Mouse (Mus musculus): ENCODE data around the gene Cd7.
A peak's percentile ranks its signal among the peaks of the same experiment; 100 is the strongest.
"Not testable (repeated sequence)": the region's sequence is repeated elsewhere in the genome, so short reads cannot be mapped to it uniquely, and the experiment has no call there.

Cd7 gene

DNA sequence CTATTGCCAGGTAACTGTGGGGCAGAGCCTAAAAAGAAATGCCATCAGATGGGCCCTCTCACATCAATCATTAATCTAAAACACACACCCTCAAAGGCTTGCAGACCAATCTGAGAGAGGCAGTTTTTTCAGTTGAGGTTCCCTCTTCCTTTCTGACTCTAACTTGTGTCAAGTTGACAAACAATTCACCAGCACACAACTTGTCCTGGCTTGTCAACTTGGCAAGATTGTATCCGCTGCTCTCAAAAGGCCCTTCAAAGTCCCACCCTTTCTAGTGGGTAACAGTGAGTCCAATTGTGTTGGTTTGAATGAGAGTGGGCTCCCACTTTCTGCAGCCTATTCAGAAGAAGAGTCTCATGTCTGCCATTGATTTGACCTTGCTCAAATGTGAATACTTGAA, 6.1 kb upstream of the Cd7 start:
- DNase-seq = no peak

DNA sequence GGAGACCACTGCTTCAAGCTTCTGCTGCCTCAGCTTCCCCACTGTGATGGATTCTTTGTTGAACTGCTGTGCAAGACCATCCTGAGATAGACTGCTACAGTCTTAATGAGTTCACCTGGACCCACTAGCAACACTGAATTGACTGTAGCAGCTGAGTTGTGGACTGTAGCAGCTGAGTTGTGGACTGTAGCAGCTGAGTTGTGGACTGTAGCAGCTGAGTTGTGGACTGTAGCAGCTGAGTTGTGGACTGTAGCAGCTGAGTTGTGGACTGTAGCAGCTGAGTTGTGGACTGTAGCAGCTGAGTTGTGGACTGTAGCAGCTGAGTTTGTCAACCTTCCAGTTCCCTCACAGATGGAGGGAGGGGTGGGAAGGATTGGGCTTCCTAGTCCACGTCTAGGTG, 3.8 kb upstream of the Cd7 start:
- DNase-seq = not testable (repeated sequence)

DNA sequence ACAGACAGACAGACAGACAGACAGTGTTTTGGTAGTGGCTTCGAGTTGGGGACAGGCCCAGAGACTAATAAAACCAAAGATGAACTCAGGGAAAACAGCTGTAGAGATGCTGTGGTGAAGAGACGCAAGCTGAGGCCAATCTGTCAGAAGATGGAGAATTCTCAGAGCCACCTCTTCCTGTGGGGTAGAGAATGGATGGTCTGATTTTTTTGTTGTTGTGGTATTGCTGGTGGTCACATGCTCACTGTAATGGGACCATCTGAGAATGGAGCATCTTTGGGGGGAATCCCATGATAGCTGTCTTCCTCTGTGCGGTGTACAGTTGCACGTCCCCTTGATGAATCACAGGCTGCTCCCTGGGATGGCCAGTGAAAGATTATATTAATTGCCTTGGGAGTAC, 3.3 kb upstream of the Cd7 start:
- no peak for DNase-seq

DNA sequence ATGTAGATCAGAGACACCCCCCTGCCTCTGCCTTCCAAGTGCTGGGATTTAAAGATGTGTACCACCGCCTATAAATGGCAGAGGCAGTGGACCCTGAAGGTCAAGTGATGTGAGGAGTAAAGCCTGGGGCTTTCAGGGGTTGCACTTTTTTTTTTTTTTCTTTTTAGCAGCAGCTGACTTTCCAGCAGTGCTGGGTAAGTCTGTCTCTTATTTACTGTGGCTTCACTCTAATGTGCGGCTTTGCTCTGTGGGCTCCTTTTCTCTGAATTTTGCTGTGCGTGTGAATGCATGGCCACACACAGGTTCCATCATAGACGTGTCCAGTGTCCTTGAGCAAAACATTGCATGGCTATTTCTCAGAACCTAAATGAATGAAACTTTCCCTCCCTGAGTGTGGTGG, 2.4 kb upstream of the Cd7 start:
- DNase-seq = no peak

DNA sequence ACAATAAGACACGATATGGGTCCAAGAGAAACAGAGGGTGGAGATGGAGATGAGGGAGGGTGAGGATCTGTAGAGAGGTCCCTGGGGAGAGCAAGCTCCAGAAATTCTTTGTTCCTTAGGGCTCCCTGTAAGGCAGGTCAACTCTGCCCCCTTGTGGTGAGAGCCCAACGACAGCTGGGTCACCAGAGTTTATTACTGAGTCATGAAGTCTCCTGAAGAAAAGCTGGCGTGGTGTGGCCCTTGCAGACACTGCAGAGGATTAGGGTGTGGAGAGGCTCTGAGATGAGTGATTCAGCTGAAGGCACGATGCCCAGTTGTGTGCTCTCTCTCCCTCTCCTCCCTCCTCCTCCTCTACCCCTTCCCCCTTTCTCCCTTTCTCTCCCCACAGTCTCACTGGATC, 2.0 kb upstream of the Cd7 start:
- DNase-seq = peak; percentile 80

DNA sequence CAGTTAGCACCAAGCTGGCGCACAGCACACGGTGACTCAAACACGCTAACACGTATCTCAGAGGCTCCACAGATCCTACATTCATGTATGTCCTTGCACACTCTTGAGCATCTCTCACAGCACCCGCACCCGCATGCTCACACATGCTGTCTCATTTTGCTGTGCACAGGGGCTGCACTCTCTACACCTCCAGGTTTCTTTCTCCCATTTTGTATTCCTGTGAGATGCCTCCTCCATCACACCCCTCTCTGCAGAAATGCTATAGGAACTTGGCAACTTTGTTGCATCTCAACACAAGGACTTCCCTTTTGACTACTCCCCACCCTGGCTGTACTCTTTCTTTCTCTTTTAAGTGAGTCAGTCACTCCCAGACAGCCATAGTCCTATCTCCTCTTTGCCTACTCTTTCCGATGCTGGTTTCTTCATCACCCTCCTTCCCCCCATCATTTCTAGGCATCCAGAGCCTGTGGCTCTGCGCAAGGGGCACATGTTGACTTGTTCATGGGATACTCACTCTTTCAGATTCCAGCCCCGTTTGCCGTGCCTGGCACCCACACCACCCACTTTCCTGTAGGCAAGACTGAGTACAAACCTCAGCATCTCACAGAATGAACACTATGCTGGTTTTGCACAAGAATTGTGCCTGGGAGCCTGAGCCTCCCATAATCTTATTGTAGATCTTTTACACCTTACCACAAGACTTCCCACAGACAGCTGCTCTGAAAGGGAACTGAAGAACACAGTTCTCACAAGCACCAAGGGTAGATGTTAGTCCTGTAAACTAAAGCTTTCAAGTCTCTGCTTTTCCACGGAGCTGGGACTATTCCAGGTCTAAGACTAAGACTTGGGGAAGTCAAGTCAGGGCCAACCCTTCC, 615 bp downstream of the Cd7 start:
- no peak for DNase-seq

DNA sequence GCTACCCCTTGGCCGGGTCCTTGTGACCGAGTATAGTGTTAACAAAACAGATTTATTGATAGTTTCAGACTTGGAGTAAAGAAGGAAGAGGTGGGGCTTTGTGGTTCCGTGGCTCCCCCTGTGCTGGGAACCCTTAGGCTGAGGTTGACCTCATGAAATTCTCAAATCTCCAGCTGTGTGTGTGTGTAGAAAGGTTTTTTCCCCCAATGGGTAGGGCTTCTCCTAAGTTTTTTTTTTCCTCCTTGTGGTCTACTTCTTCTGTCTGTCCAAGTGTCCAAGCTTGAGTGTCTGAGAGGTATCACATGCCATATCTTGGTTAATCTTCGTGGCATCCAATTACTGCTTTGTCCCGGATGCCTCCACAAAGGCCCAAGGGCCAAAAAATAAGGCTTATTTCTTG, 6.1 kb downstream of the Cd7 start:
- DNase-seq = no peak

DNA sequence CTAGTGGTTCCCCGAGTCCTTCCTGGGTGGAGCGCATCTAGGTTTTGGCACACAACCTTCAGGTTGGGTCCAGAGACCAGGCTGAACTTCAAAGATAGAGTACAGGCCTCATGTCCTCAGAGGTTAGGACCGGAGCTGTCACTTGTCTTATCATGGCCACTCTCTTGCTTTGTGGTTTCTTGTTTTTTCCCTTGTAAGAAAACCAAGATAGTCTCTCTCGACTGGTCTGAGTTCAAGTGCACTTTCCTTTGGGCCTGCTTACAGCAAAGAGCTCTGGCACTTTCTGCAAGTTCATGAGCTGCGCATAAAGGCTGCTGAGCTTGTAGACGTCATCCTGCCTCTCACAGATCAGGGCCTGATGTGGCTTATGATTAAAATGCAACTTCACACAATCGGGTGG, 12.0 kb downstream of the Cd7 start:
- no peak for DNase-seq

DNA sequence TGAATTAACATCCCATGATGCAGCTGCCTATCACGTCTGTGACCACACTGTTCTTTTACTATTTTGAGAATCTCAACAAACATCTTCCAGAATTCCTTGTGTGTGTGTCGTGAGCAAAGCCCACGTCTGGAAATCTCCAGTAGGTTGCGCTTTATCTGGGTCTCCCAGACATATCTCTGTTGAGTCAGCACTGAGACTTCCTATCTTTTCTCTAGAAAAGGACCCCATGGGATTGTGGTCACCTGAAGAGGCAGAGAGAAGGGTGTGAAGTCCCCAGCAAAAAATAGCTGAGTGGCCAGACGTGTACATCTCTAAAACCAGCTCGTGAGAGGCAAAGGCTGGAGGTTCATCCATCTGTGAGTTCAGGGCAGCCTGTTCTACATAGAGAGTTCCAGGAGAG, 15.1 kb downstream of the Cd7 start:
- DNase-seq = no peak

DNA sequence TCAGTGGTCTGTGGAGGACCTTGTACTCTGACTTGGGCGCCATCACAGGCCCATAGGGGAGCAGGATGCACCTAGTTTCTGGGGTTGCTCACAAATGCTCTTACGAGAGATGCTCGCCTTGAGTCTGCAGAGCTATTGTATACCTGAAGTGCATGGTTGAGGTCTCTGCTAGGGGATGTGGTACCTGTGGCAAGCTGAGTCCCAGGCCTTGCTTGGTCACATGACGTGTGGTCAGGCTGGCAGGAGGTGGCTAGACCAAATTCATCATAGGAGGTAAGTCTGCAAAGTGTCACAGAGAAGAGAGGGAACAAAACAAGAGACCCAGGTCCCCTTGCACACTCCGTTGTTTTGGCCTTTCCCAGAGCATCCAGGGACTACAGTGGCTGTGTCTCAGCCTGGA, 19.7 kb downstream of the Cd7 start:
- no peak for DNase-seq

DNA sequence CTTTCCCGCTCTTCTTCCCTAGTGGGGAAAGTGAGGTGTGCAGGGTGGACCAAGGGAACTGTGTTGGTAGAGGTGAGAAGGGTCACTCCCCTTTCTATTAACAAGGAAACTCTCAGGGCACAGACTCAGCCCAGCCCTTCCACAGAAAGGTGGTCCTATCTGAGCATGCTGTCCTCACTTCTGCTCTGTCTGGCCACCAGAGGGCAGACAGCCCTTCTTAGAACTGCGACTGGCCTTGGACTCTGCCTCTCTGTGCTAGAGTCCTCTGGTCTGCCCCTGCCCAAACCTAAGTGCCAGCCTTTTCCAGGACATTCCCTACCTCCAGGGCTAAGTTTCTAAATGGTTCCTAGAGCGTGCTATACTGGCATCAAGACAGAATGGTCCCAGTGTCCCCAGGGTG, 21.5 kb downstream of the Cd7 start:
- DNase-seq = peak; percentile 62

DNA sequence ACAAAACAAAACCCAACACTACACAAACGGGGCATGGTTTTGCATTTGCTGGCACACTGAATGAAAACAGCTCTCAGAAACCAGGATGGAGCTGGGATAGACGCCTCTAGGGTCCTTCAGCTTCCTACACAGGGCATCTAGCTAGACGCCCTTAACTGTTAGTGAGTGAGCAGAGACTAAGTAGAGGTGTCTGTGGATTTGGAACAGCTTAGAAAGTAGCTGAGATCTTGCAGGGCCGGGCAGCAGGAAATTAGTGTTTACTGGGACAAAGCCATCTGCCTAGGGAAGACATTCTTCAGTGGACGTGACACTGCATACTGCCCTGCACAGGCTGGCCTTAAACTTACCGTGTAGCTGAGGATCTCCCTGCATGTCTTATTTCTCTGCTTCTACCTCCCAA, 23.7 kb downstream of the Cd7 start:
- no peak for DNase-seq

DNA sequence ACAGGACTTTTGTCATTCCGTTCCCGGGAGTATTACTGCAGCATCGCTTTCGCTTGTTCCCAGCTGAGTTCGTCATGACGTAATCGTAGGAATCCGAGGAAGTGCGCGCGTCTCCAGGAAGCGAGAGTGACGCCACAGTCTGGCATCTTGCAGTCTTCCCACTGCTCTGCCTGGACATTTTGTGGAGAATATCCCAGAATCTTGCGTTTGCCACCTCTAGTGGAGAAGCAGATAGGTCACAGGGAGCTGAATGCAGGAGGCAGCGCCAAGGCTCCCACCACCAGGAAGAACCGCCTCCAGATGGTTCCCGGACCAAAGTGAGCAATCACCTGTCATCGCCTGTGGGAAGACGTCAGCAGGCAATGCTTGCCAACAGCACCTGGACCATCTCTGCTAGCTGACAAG, 24.3 kb downstream of the Cd7 start:
- DNase-seq = peak; percentile 17

DNA sequence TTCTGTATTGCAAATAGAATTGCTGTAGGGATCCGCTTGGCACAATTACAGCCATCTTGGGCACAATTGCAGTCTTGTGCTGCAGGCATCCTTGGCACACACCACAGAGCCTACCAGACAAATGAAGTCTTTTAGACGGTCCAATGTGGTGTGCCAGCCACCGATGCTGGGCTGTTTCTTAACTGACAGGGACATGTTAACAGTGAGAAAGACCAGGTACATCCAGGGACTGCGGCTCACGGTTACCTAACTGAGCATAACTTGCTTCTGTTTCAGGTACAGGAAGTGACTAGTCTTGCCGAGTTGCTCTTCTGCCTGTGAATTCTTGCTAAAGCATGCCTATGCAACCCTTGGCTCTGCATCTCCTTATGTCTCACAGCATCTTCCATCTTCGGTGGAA, 25.6 kb downstream of the Cd7 start:
- DNase-seq = no peak

DNA sequence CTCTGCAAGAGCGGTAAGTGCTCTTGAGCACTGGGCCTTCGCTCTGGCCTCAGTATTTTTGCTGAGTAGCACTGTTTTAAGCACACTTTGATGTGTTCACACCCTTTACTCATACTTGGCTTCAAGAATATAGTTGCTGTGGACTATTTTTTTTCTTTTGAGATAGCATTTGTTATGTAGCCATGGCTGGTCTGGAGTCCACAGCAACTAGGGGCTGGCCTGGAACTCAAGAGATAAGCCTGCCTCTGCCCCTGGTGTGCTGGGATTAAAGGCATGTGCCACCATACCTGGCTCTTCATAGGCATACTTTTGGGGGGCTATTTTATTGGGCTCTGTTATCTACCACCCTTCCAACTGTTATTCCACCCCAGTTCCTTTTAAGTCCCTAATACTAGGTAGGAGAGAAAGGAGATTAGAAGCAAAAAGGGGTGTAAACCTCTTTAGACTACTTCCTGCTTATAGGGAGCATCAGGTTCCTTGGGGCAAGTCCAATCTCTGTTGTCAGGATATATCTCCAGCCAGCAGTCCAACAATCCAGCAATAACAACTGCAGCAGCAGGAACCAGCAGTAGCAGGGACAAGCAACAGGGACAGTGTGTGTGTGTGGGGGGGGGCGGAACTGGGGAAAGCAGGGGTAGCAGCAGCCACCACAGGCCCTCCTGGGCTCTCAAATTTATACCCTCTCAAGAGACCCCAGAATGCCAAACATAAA, 29.0 kb downstream of the Cd7 start:
- DNase-seq = no peak

DNA sequence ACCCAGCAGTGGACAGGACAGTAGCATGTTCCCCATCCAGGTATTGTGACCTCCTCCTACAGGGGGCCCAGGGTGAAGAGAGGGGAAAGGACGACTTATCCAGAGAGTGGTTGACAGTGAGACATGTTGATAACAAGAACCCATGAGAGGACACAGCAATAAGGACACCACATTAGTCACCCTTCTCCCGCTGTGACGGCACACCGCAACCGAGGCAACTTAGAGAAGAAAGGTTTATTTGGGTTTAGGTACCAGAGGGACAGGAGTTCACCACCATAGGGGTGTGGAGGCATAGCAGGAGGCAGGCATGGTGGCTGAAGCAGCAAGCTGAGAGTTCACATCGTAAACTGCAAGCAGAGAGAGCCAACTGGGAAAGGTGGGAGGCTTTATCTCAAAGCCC, 33.0 kb downstream of the Cd7 start:
- no peak for DNase-seq

DNA sequence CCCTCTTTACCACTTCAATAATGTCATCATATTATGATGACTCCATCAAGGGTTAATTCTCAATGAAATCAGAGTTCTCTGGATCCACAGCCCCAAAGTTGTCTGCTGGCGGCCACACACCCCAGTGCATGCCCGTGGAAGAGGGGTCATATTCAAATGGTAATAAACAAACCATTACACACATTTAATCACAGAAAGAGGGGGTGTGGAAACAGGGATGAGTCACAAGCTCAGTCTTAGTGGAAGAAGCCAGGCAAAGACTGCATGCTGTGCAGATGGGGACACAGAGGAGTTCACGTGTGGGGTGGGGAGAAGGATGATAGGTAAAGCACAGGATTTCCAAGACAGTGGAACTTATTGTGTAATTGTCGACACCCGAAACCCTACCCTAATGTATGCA, 34.9 kb downstream of the Cd7 start:
- DNase-seq = no peak

DNA sequence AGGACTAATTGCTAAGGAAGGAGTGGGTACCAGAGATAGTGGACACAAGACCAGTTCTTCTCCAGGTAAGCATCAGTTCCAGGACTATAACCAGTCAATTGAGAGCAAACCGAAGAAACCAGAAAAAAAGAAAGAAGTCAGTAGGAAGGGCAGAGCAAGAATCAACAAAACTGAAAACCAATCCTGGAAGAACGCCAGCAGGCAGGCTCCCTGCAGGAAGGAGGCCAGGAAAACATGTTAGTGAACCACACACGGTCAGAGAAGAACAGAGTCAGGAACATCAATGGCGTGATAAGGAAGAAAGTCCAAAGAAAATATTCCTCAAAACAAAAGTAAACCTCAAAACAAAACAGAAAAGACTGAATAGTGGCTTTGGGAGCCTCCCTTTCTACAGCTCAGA, 37.3 kb downstream of the Cd7 start:
- no peak for DNase-seq

DNA sequence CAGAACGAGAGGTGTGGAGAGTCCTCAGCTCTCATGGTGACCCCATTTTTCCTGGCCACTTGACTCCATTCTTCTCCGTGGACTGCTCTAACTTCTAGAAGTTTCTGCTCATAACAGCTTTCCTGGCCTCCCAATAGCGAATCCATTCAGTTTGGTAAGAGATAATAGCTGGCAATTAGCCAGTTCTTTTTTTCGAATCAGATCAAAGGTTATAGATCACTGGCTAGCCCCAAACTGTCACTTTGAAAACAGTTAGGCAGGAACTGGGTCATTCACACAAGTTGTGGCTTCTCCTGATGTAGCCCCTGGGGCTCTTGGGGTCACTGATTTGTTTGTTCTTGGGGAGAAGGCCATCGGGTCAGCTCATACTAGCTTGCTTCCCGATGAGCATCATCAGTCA, 44.5 kb downstream of the Cd7 start:
- no peak for DNase-seq

DNA sequence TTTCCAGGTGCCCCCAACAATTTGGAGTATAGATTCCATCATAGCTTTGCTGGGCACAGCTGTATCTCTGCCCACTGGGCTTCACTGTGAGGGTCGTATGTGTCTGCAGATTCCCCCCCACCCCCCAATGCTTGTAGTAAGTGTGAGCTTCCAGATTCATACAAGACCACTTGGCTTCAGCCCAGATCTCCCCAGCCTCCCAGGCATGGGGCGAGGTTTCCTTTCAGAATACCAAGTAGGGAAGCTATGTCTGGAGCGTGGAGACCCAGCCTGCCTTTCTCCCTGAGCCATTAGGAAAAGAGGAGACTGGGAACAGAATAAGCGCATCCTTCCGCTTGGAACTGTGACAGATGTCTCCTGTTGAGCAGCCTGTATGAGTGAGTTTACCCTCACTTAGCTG, 45.6 kb downstream of the Cd7 start:
- peak; percentile 23 for DNase-seq

DNA sequence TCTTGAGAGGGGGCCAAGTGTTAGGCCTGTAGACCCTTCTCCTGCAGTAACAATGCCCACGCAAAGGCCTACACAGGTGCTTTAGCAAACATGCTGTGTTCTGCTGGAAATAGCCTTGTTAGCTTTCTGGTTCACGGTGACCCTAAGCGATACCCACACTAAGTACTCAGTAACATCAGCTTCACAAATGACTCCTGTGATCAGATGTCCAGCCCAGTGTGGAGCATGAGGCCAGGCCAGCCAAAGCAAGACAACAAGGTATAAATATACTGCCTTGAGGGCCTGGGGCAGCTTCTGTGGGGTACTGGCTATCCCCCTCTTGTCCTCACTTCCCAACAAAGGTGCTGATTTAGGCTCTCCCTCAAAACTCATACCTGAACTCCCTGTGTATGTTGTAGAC, 46.1 kb downstream of the Cd7 start:
- DNase-seq = no peak

DNA sequence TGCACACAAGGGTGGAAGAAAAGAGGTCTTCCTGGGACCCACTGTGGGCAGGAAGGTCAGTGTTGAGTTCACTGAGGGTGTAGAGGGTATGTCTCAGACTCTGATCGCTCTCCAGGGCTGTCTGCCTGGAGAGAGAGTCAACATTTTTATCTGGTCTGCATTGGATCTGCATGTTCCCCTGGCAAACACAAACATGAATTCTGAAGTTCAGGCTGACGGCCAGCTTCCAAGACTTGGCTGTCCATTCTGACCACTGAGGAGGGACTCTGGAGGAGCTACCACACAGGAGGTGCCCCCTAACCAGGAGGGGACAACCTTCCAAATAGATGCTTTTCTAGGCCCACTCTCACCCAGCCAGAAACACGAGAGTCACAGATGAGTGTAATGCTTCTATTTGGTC, 47.4 kb downstream of the Cd7 start:
- DNase-seq = no peak

DNA sequence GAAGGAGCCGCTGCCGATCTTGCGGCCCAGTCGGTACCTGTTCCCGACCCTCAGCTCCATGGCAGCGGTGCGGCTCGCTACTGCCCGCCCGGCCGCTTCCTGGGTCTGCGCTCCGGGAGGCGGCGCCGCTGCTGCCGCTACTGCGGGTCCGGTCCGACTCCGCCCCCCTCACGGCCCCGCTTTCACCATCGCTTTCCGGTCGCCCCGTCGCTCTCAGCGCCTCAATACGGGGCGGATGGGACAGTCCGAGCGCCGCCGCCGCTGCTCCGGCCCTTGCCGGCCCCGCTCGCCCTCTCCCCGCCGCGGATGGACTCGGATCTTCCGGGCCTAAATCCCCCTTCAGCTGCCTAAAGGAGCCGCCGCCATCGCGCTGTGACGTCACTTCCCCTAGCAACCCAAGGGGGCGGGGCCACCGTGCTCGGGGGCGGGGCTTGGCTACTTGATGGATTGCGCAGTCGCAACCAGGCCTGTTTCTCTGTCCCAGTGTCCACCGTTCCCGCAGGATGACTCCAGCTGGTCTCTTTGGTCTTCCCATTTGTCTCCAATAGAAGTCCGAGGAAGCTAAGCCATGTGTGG, 48.2 kb downstream of the Cd7 start, which contains the start of gene Csnk1d:
Csnk1d (minus strand) TSS at position 380 of the 576 bp plus-strand sequence.
- peak; percentile 100 for DNase-seq

DNA sequence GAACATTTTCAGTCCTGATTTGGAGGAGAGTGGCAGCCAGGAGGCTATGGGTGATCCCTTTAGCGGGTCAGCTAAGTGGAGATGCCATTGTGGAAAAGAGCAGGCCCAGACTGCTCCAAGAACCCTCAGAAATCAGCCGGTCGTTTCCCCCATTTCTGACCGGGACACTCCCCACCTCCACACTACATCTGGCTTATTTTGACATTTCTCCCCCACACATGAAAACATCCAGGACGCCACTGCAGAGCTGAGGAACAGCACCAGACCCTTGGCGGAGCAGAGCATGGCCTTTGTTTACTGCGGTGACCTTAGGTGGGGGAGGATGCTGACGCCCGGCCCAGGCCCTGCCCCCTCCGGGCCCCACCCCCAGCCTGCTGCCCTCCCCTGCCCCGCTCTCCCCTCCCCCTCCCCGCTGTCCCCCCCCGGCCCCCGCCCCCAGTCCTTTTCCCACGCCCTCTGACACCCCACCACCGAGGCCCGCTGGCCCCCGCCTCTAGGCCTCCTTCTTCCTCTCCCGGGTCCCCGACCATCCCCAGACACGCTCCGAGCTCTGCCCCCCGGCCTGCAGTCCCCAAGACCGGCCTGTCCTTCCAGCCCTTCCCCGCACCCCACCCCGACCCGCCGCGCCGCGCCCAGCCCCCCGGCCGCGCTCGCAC, 49.0 kb downstream of the Cd7 start:
- DNase-seq = peak; percentile 42
